Mouse (Mus musculus) testis, adult 2 months (tissue): ENCODE measurements around the gene Fbxo44.

Source experiments
- CTCF ChIP-seq: fragments of 200-500 bp; IDR thresholded peaks from 2 replicates; pipeline ENCODE4 v1.5.1; 2012; ENCODE audit warnings: low read depth, mild to moderate bottlenecking, inconsistent platforms, low read length, moderate library complexity; ENCODE audit not compliant: control insufficient read depth, insufficient read depth, insufficient replicate concordance
- POLR2A ChIP-seq: fragments of 200-500 bp; IDR thresholded peaks from 2 replicates; pipeline ENCODE4 v1.6.1; 2012; ENCODE audit warnings: low read depth, mild to moderate bottlenecking, inconsistent platforms, low read length, moderate library complexity; ENCODE audit not compliant: control insufficient read depth

DNA sequence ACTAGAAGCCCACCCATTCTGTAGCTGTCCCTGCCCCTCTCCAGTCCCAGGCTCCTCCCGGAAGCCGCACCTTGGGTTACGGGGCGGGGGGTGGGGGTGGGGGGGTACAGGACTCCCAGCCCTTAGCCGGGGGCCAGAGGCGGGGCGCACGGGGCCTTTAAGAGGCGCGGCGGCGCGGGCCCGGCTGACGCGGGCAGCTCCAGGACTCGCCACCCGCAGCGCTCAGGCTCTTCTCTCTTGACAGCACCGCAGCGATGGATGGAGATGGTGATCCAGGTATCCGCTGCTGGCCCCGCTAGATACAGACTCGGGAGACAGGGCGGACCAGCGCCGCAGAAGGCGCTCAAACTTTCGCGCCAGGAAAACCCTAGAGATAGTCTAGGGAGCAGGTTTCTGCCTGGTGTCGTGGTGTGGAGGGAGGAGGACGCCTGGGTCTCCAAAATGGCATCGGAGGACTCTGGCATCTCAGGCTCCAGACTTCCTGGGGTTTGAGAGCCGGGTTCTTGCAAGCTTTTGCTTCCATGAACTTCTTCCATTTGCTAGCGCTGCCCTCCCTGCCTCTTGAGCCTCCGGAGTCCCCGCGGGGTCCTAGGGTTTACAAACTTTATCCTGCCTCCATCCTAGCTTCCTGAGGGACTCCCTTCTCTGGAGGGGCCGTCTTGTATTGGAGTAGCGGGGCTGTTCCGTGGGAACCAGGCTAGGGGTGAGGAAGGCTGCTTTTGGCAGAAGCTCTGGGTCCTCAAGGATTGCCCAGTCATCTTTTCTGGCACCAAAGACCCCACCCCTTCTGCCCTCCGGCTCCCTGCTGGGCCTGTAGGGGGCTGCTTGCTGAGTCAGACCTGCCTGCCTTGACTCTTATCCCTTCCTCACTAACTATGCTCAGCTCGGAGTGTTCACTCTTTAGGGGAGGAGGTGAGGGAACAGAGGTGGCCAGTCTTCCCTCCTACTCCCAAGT is at the start of gene Fbxo44, which contains the start of gene Fbxo2:
- no peak for TF ChIP-seq CTCF
- TF ChIP-seq POLR2A: no peak
